Mouse (Mus musculus): Measurements from ENCODE around the gene Gucy2c.
"Not testable (repeated sequence)": the region's sequence is repeated elsewhere in the genome, so short reads cannot be mapped to it uniquely, and the experiment has no call there.

The Gucy2c gene

GRCm38 (mm10) chr6:136803093-136803738 lies 21.7 kb upstream of the Gucy2c start:
- no peak for DNase-seq

GRCm38 (mm10) chr6:136801274-136801673 lies 19.7 kb upstream of the Gucy2c start:
- no peak for DNase-seq

- DNase-seq, result no peak
Measured at GRCm38 (mm10) chr6:136800710-136801109, 19.1 kb upstream of the Gucy2c start.

GRCm38 (mm10) chr6:136797874-136798693 lies 16.5 kb upstream of the Gucy2c start:
- not testable (repeated sequence) for DNase-seq

GRCm38 (mm10) chr6:136795850-136796249 lies 14.3 kb upstream of the Gucy2c start:
- no peak for DNase-seq

GRCm38 (mm10) chr6:136795110-136795509 lies 13.5 kb upstream of the Gucy2c start:
- no peak for DNase-seq

- no peak for DNase-seq
Measured at GRCm38 (mm10) chr6:136793831-136794525, 12.4 kb upstream of the Gucy2c start.

- DNase-seq, result no peak
Measured at GRCm38 (mm10) chr6:136792884-136793758, 11.6 kb upstream of the Gucy2c start.

- DNase-seq, result no peak
Measured at GRCm38 (mm10) chr6:136789391-136789971, 7.9 kb upstream of the Gucy2c start.

GRCm38 (mm10) chr6:136782761-136783160 lies 1.2 kb upstream of the Gucy2c start:
- DNase-seq, result no peak

GRCm38 (mm10) chr6:136782146-136782545 lies 581 bp upstream of the Gucy2c start:
- no peak for DNase-seq

GRCm38 (mm10) chr6:136776392-136776791 lies 5.2 kb downstream of the Gucy2c start:
- no peak for DNase-seq

- no peak for DNase-seq
Measured at GRCm38 (mm10) chr6:136769859-136770258, 11.7 kb downstream of the Gucy2c start.

- DNase-seq, result no peak
Measured at GRCm38 (mm10) chr6:136769143-136769542, 12.4 kb downstream of the Gucy2c start.

- DNase-seq, result no peak
Measured at GRCm38 (mm10) chr6:136763912-136764311, 17.7 kb downstream of the Gucy2c start.

GRCm38 (mm10) chr6:136750567-136750966 lies 31.0 kb downstream of the Gucy2c start:
- no peak for DNase-seq

- no peak for DNase-seq
Measured at GRCm38 (mm10) chr6:136745586-136745985, 36.0 kb downstream of the Gucy2c start.

GRCm38 (mm10) chr6:136743729-136744128 lies 37.8 kb downstream of the Gucy2c start:
- peak; percentile 11 to 58 for DNase-seq

GRCm38 (mm10) chr6:136742352-136743118 lies 39.0 kb downstream of the Gucy2c start:
- peak; percentile 64 to 80 for DNase-seq

- DNase-seq, result no peak
Measured at GRCm38 (mm10) chr6:136741281-136741680, 40.3 kb downstream of the Gucy2c start.

GRCm38 (mm10) chr6:136735766-136736165 lies 45.8 kb downstream of the Gucy2c start:
- peak; percentile 17 to 50 for DNase-seq
